Comparison of ENCODE assay signal across 9 mouse cellular contexts in the genomic region with DNA sequence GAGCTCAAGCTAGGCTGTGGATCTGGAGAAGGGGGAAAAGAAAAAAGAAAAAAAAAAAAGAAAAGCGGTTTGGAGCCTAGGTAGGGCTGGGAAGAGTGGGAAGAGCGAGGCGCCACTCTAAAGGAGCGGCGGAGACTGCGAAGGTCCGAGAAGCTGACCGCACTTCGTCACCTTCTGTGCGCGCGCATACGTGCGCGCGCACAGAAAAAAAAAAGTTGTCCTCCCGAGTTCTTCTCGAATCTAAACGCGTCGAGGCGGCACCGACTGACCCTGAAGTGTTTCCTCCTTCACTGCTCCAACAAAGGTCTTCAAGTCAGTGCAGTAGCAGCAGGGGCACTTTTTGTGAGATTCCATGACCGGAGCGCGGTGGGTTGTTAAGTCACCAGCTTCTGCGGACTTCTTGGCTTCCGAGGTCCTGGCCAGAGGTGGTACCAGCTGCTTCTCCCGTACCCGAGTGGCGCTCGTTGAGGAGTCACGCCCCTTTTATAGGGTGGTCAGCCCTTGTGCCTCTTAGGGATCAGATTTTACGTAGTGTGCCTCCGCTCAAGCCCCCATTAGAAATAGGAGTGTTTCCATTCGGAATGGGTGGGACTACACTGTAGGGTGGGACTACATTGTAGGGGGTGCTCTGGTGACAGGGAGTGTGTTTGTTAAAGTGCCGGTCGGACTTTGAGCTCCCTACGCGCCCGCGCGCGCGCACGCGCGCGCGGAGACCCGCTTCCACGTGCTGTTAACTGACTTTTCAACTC. TPM values are rescaled to one million over a fixed set of nuclear protein-coding genes. Genes with fewer than 3 reads are reported as not detected.
DNase-seq lines count a peak whose midpoint lies in the region; ATAC-seq and TF ChIP-seq lines count a peak whose summit lies in the region.
"Had no signal": no experiment of that assay in that cellular context is flagged by ENCODE, and none has a peak within 500 bp of the region (broad histone marks: within the 10 kb centered on the region; RNA-seq: fewer than 3 reads in every experiment).

No protein-coding gene starts in this region.

- H3K36me3 ChIP-seq in heart, embryonic 12.5 days: no peaks in the 10 kb centered on the region
- no peaks in the 10 kb centered on the region for H3K36me3 ChIP-seq in limb, embryonic 14.5 days (ENCODE audit: control insufficient read depth, insufficient read depth, low read length)

- DNase-seq in heart, adult 11 months: no peak
- DNase-seq in retina, postnatal 1 day: peak; percentile 35
- no peak for DNase-seq in retina, embryonic 14.5 days (ENCODE audit: low spot score)
- DNase-seq in limb, embryonic 14.5 days (ENCODE audit: low spot score): no peak
- no peak for DNase-seq in cerebellum, adult 9-11 months
- no peak for DNase-seq in gastrocnemius, postnatal 10 days
- DNase-seq in frontal cortex, postnatal 25 days (ENCODE audit: low spot score in 2 of 2): no peak

- no peak for TF ChIP-seq POLR2A in limb, embryonic 14.5 days (IDR thresholded peaks at IDR 0.05; ENCODE audit: borderline replicate concordance, extremely low read depth, insufficient read depth, insufficient read length)

- H3K27me3 ChIP-seq in heart, embryonic 12.5 days (replicated peaks): peaks cover 65% of the 10 kb centered on the region
- peaks cover 72% of the 10 kb centered on the region for H3K27me3 ChIP-seq in limb, embryonic 14.5 days (ENCODE audit: control insufficient read depth, insufficient read depth, low read length)

- peak overlapping the region; percentile 61 for H3K4me2 ChIP-seq in heart, embryonic 12.5 days
- H3K4me2 ChIP-seq in limb, embryonic 14.5 days (replicated peaks; ENCODE audit: low read depth, low read length, severe bottlenecking): peak overlapping the region; percentile 32

- H3K9ac ChIP-seq in heart, embryonic 12.5 days: no peak overlapping the region
- no peak overlapping the region for H3K9ac ChIP-seq in limb, embryonic 14.5 days (ENCODE audit: low read depth, low read length, severe bottlenecking)

- WGBS in heart, embryonic 12.5 days: 24% methylated on average over 52 of the region's 52 CpGs
- 25% methylated on average over 48 of the region's 52 CpGs for WGBS in limb, embryonic 14.5 days

- peak overlapping the region; percentile 32 for H3K4me3 ChIP-seq in heart, embryonic 12.5 days
- peak overlapping the region; percentile 13 for H3K4me3 ChIP-seq in limb, embryonic 14.5 days (replicated peaks; ENCODE audit: low read length)

- no peak for ATAC-seq in heart, embryonic 12.5 days (ENCODE audit: insufficient number of reproducible peaks, low FRiP score)
- no peak for ATAC-seq in limb, embryonic 14.5 days (ENCODE audit: low FRiP score, low read depth)

- H3K4me1 ChIP-seq in heart, embryonic 12.5 days (replicated peaks): 0 out of 2 replicates have a peak, but pooled peaks cover 2% of the 10 kb centered on the region
- no peaks in the 10 kb centered on the region for H3K4me1 ChIP-seq in limb, embryonic 14.5 days (ENCODE audit: control insufficient read depth, insufficient read depth, low read length)

- no peak overlapping the region for H3K27ac ChIP-seq in heart, embryonic 12.5 days (ENCODE audit: poor library complexity, severe bottlenecking)
- H3K27ac ChIP-seq in limb, embryonic 14.5 days (replicated peaks; ENCODE audit: low read depth, low read length): no peak overlapping the region

- peaks cover 10% of the 10 kb centered on the region; the same call in 1 of the 2 replicates for H3K9me3 ChIP-seq in heart, embryonic 12.5 days (replicated peaks)
- no peaks in the 10 kb centered on the region for H3K9me3 ChIP-seq in limb, embryonic 14.5 days (ENCODE audit: control insufficient read depth, low read length)

RNA-seq across cellular contexts. Expression of gene Esx1, which starts 2.0 kb away (rescaled TPM):
- not detected in 2 replicates for polyA plus RNA-seq in heart, embryonic 12.5 days (2016; fragmentation: Nextera tagmentation; extraction: Ambion mirVana)
- polyA plus RNA-seq in limb, embryonic 14.5 days (2012; rRNA removed): 0.11 TPM in 1 of 2 replicates, not detected in the other
- polyA plus RNA-seq in limb, embryonic 14.5 days (2014; fragmentation: Nextera tagmentation; extraction: Ambion mirVana): not detected in 2 replicates
- total RNA-seq in gastrocnemius, postnatal 10 days (2021): not detected
- total RNA-seq: layer of hippocampus, postnatal 14 days had no signal
